22 mouse cellular contexts compared by ENCODE assay signal in genomic region chr5:122325477-122325876, GRCm38 (mm10). TPM values are rescaled to one million over a fixed set of nuclear protein-coding genes. Genes with fewer than 3 reads are reported as not detected.
DNase-seq lines count a peak whose midpoint lies in the region; TF ChIP-seq lines count a peak whose summit lies in the region.
"Had no signal": no experiment of that assay in that cellular context is flagged by ENCODE, and none has a peak within 500 bp of the region (broad histone marks: within the 10 kb centered on the region; RNA-seq: fewer than 3 reads in every experiment).

No protein-coding gene starts in this region.

- DNase-seq in cerebellum, adult 9-11 months = peak; percentile 62
- no peak for DNase-seq in cerebellum, adult 9-10 months
- no peak for DNase-seq in layer of hippocampus, adult 2 months (ENCODE audit: low spot score in 2 of 2)
- DNase-seq in layer of hippocampus, adult 18-20 months (ENCODE audit: low spot score in 2 of 2) = no peak
- peak; percentile 55 for DNase-seq in cerebellum, postnatal 14 days
- no peak for DNase-seq in midbrain, embryonic 10.5 days (ENCODE audit: low spot score)
- DNase-seq: kidney, adult 9 months; kidney, postnatal 10 days had no signal

- peak overlapping the region; percentile 88 for H3K27ac ChIP-seq in layer of hippocampus, adult 2 months
- peak overlapping the region; percentile 89 for H3K27ac ChIP-seq in olfactory bulb, adult 2 months (ENCODE audit: insufficient read depth, low read depth, low read length)
- H3K27ac ChIP-seq in midbrain, embryonic 10.5 days (replicated peaks) = no peak overlapping the region
- H3K27ac ChIP-seq: embryonic facial prominence, embryonic 10.5 days; embryonic facial prominence, embryonic 15.5 days; forebrain, embryonic 13.5 days; heart, embryonic 15.5 days; hindbrain, embryonic 12.5 days; hindbrain, postnatal 0 days; intestine, embryonic 15.5 days; limb, embryonic 13.5 days; lung, embryonic 15.5 days; midbrain, embryonic 13.5 days; neural tube, embryonic 15.5 days; stomach, embryonic 15.5 days had no signal

- H3K36me3 ChIP-seq in midbrain, embryonic 10.5 days = peaks cover 51% of the 10 kb centered on the region

- no peaks in the 10 kb centered on the region for H3K27me3 ChIP-seq in midbrain, embryonic 10.5 days (ENCODE audit: low read depth, poor library complexity, severe bottlenecking)
- H3K27me3 ChIP-seq: embryonic facial prominence, embryonic 15.5 days; forebrain, embryonic 13.5 days; heart, embryonic 15.5 days; hindbrain, embryonic 12.5 days; intestine, embryonic 15.5 days; limb, embryonic 13.5 days; lung, embryonic 15.5 days; megakaryocyte, embryonic 14.5 days; midbrain, embryonic 13.5 days; neural tube, embryonic 15.5 days; stomach, embryonic 15.5 days had no signal

- H3K9me3 ChIP-seq in midbrain, embryonic 10.5 days (replicated peaks) = no peaks in the 10 kb centered on the region
- H3K9me3 ChIP-seq: embryonic facial prominence, embryonic 10.5 days; embryonic facial prominence, embryonic 15.5 days; forebrain, embryonic 13.5 days; heart, embryonic 15.5 days; hindbrain, embryonic 12.5 days; intestine, embryonic 15.5 days; limb, embryonic 13.5 days; lung, embryonic 15.5 days; megakaryocyte, embryonic 14.5 days; midbrain, embryonic 13.5 days; neural tube, embryonic 15.5 days; stomach, embryonic 15.5 days had no signal

- TF ChIP-seq POLR2A in olfactory bulb, adult 2 months (IDR thresholded peaks at IDR 0.05; ENCODE audit: insufficient read depth, low read depth, low read length) = no peak

- H3K4me3 ChIP-seq in layer of hippocampus, adult 2 months = no peak overlapping the region; the same call in 1 of the 2 replicates
- no peak overlapping the region for H3K4me3 ChIP-seq in olfactory bulb, adult 2 months (ENCODE audit: insufficient read depth, low read depth, low read length)
- H3K4me3 ChIP-seq in midbrain, embryonic 10.5 days = no peak overlapping the region
- H3K4me3 ChIP-seq: embryonic facial prominence, embryonic 10.5 days; embryonic facial prominence, embryonic 15.5 days; forebrain, embryonic 13.5 days; heart, embryonic 15.5 days; hindbrain, embryonic 12.5 days; intestine, embryonic 15.5 days; limb, embryonic 13.5 days; lung, embryonic 15.5 days; megakaryocyte, embryonic 14.5 days; midbrain, embryonic 13.5 days; neural tube, embryonic 15.5 days; stomach, embryonic 15.5 days had no signal

- 62% methylated on average over 8 of the region's 8 CpGs for WGBS in olfactory bulb, adult 2 months
- 89% methylated on average over 8 of the region's 8 CpGs for WGBS in midbrain, embryonic 10.5 days

- TF ChIP-seq CTCF in layer of hippocampus, adult 2 months (conservative IDR thresholded peaks at IDR 0.05) = no peak
- TF ChIP-seq CTCF in olfactory bulb, adult 2 months (IDR thresholded peaks at IDR 0.05; ENCODE audit: insufficient read depth, low read depth, low read length) = no peak

- H3K4me1 ChIP-seq in olfactory bulb, adult 2 months (ENCODE audit: control insufficient read depth, insufficient read depth, low read length) = peaks cover 40% of the 10 kb centered on the region
- no peaks in the 10 kb centered on the region for H3K4me1 ChIP-seq in midbrain, embryonic 10.5 days
- H3K4me1 ChIP-seq: embryonic facial prominence, embryonic 10.5 days; embryonic facial prominence, embryonic 15.5 days; forebrain, embryonic 13.5 days; hindbrain, embryonic 12.5 days; intestine, embryonic 15.5 days; lung, embryonic 15.5 days; midbrain, embryonic 13.5 days; neural tube, embryonic 15.5 days; stomach, embryonic 15.5 days had no signal

RNA-seq across cellular contexts. Expression of gene Rad9b, which starts 28.6 kb away (rescaled TPM):
- total RNA-seq in layer of hippocampus, adult 2 months (2021) = 1 to 10 TPM; 5.1 to 5.9 TPM
- 1 to 10 TPM; 3.7 to 3.9 TPM for total RNA-seq in layer of hippocampus, adult 18-20 months (2021)
- polyA plus RNA-seq in olfactory bulb, adult 2 months (2012; ENCODE audit: insufficient read depth, insufficient read length, low replicate concordance, missing spikeins) = not detected in 2 replicates
- polyA plus RNA-seq in midbrain, embryonic 10.5 days (2016; fragmentation: Nextera tagmentation; extraction: Ambion mirVana) = 9.5 and 11.5 TPM in 2 replicates

RNA-seq across cellular contexts. Expression of gene Vps29, which starts 28.7 kb away (rescaled TPM):
- total RNA-seq in layer of hippocampus, adult 2 months (2021) = 100 to 1,000 TPM; 173 to 186 TPM
- 100 to 1,000 TPM; 163 to 183 TPM for total RNA-seq in layer of hippocampus, adult 18-20 months (2021)
- 225 TPM in 1 of 2 replicates, not detected in the other for polyA plus RNA-seq in olfactory bulb, adult 2 months (2012; ENCODE audit: insufficient read depth, insufficient read length, low replicate concordance, missing spikeins)
- polyA plus RNA-seq in midbrain, embryonic 10.5 days (2016; fragmentation: Nextera tagmentation; extraction: Ambion mirVana) = 218 and 220 TPM in 2 replicates

RNA-seq across cellular contexts. Expression of gene Pptc7, which starts 41.3 kb away (rescaled TPM):
- total RNA-seq in layer of hippocampus, adult 2 months (2021) = 10 to 100 TPM; 39.8 to 41.1 TPM
- total RNA-seq in layer of hippocampus, adult 18-20 months (2021) = 10 to 100 TPM; 44.9 to 47.9 TPM
- polyA plus RNA-seq in olfactory bulb, adult 2 months (2012; ENCODE audit: insufficient read depth, insufficient read length, low replicate concordance, missing spikeins) = not detected in 2 replicates
- polyA plus RNA-seq in midbrain, embryonic 10.5 days (2016; fragmentation: Nextera tagmentation; extraction: Ambion mirVana) = 7.3 and 7.7 TPM in 2 replicates

RNA-seq across cellular contexts. Expression of gene Gpn3, which starts 46.2 kb away (rescaled TPM):
- total RNA-seq in layer of hippocampus, adult 2 months (2021) = 10 to 100 TPM; 30.0 to 32.3 TPM
- 10 to 100 TPM; 26.1 to 30.9 TPM for total RNA-seq in layer of hippocampus, adult 18-20 months (2021)
- polyA plus RNA-seq in olfactory bulb, adult 2 months (2012; ENCODE audit: insufficient read depth, insufficient read length, low replicate concordance, missing spikeins) = not detected in 2 replicates
- polyA plus RNA-seq in midbrain, embryonic 10.5 days (2016; fragmentation: Nextera tagmentation; extraction: Ambion mirVana) = 76.9 and 82.9 TPM in 2 replicates

RNA-seq across cellular contexts. Expression of gene Fam216a, which starts 46.7 kb away (rescaled TPM):
- 10 to 100 TPM; 74.2 to 78.0 TPM for total RNA-seq in layer of hippocampus, adult 2 months (2021)
- total RNA-seq in layer of hippocampus, adult 18-20 months (2021) = 10 to 100 TPM; 74.6 to 84.3 TPM
- not detected in 2 replicates for polyA plus RNA-seq in olfactory bulb, adult 2 months (2012; ENCODE audit: insufficient read depth, insufficient read length, low replicate concordance, missing spikeins)
- polyA plus RNA-seq in midbrain, embryonic 10.5 days (2016; fragmentation: Nextera tagmentation; extraction: Ambion mirVana) = 85.5 and 98.8 TPM in 2 replicates

Comparison
In these comparisons a context has a peak if more than half of its experiments do, and no peak if none do; other contexts are left out.
1. DNase-seq: peak in cerebellum, adult 9-11 months (single experiment) and cerebellum, postnatal 14 days (2 of 2); none in cerebellum, adult 9-10 months (single experiment), layer of hippocampus, adult 2 months (0 of 2), layer of hippocampus, adult 18-20 months (0 of 2) and midbrain, embryonic 10.5 days (single experiment).